Mouse (Mus musculus) MEL (cell line): ENCODE data around the gene Pdlim5. TPM values are rescaled to one million over a fixed set of nuclear protein-coding genes. Genes with fewer than 3 reads are reported as not detected.

Experiments used
- DNase-seq: peaks from one replicate; pipeline ENCODE4 v3.0.0; 2011; ENCODE audit warnings: low read depth, low spot score
- H3K27ac ChIP-seq: 2 replicates; pipeline ENCODE4 v1.5.1; 2012; ENCODE audit warnings: low read depth, mild to moderate bottlenecking, control low read depth, low read length, moderate library complexity; ENCODE audit not compliant: control insufficient read depth
- H3K27me3 ChIP-seq, 2 experiments: fragments of 150-350 bp in 1 of 2; sonication (generic) in 1 of 2; 2 replicates each; pipeline ENCODE4 v1.6.1; 2012; ENCODE audit warnings: low read length in 2 of 2, mild to moderate bottlenecking in 2 of 2, improper control_type of control experiment in 1 of 2, moderate library complexity in 1 of 2; ENCODE audit not compliant: insufficient read depth in 2 of 2, control insufficient read depth in 1 of 2
- H3K36me3 ChIP-seq, 2 experiments: 2 replicates each; pipeline ENCODE4 v1.6.1; 2012 to 2014; ENCODE audit warnings: low read length in 2 of 2, improper control_type of control experiment in 1 of 2, inconsistent platforms in 1 of 2, mild to moderate bottlenecking in 1 of 2; ENCODE audit not compliant: insufficient read depth in 2 of 2, control insufficient read depth in 1 of 2
- H3K4me1 ChIP-seq, 2 experiments: fragments of 150-350 bp in 1 of 2; sonication (generic) in 1 of 2; 2 replicates each; pipeline ENCODE4 v1.6.1; 2012; ENCODE audit warnings: low read length in 2 of 2, improper control_type of control experiment in 1 of 2, mild to moderate bottlenecking in 1 of 2; ENCODE audit not compliant: insufficient read depth in 2 of 2, control insufficient read depth in 1 of 2
- H3K4me3 ChIP-seq, 2 experiments: fragments of 150-350 bp in 1 of 2; sonication (generic) in 1 of 2; 2 replicates each; pipeline ENCODE4 v1.5.1; 2012; ENCODE audit warnings: low read depth in 2 of 2, low read length in 2 of 2, mild to moderate bottlenecking in 2 of 2, moderate library complexity in 2 of 2, control low read depth in 1 of 2, improper control_type of control experiment in 1 of 2; ENCODE audit not compliant: control insufficient read depth in 1 of 2, insufficient read depth in 1 of 2
- H3K79me2 ChIP-seq: 2 replicates; pipeline ENCODE4 v1.6.1; 2012; ENCODE audit warnings: mild to moderate bottlenecking, low read length, moderate library complexity; ENCODE audit not compliant: control insufficient read depth, poor library complexity, insufficient read depth
- H3K9ac ChIP-seq: 2 replicates; pipeline ENCODE4 v1.6.1; 2012; ENCODE audit warnings: low read depth, mild to moderate bottlenecking, control low read depth, low read length, moderate library complexity; ENCODE audit not compliant: control insufficient read depth, poor library complexity, severe bottlenecking
- H3K9me3 ChIP-seq: fragments of 150-350 bp; sonication (generic); replicated peaks from 2 replicates; pipeline ENCODE4 v1.6.1; 2012; ENCODE audit warnings: mild to moderate bottlenecking, low read length, improper control_type of control experiment, moderate library complexity; ENCODE audit not compliant: insufficient read depth
- BHLHE40 ChIP-seq: IDR thresholded peaks from 2 replicates; pipeline ENCODE4 v1.6.1; 2012; ENCODE audit warnings: low read depth, mild to moderate bottlenecking, inconsistent platforms, low read length, improper control_type of control experiment, borderline replicate concordance
- CHD2 ChIP-seq: IDR thresholded peaks from 2 replicates; pipeline ENCODE4 v1.6.1; 2011; ENCODE audit warnings: low read length, improper control_type of control experiment
- CTCF ChIP-seq, 3 experiments: IDR thresholded peaks in 2 of 3; conservative IDR thresholded peaks in 1 of 3; 2 replicates each; pipeline ENCODE4 v1.5.1; 2011 to 2012; ENCODE audit warnings: low read length in 3 of 3, low read depth in 2 of 3, mild to moderate bottlenecking in 2 of 3, improper control_type of control experiment in 1 of 3, inconsistent platforms in 1 of 3, mixed read lengths in 1 of 3, moderate library complexity in 1 of 3; ENCODE audit not compliant: control insufficient read depth in 1 of 3, insufficient read depth in 1 of 3, poor library complexity in 1 of 3, severe bottlenecking in 1 of 3
- ETS1 ChIP-seq: IDR thresholded peaks from 2 replicates; pipeline ENCODE4 v1.6.1; 2012; ENCODE audit warnings: low read depth, mild to moderate bottlenecking, inconsistent platforms, low read length, improper control_type of control experiment, moderate library complexity
- JUND ChIP-seq: IDR thresholded peaks from 2 replicates; pipeline ENCODE4 v1.6.1; 2011; ENCODE audit warnings: low read depth, mild to moderate bottlenecking, improper control_type of control experiment, low read length
- KAT2A ChIP-seq: conservative IDR thresholded peaks from 2 replicates; pipeline ENCODE4 v1.6.1; 2012; ENCODE audit warnings: low read depth, low read length, improper control_type of control experiment, inconsistent platforms
- MAFK ChIP-seq: IDR thresholded peaks from 2 replicates; pipeline ENCODE4 v1.6.1; 2011; ENCODE audit warnings: low read depth, mild to moderate bottlenecking, low read length, improper control_type of control experiment, borderline replicate concordance
- MAX ChIP-seq: IDR thresholded peaks from 2 replicates; pipeline ENCODE4 v1.6.1; 2011; ENCODE audit warnings: low read length, improper control_type of control experiment
- MAZ ChIP-seq: IDR thresholded peaks from 2 replicates; pipeline ENCODE4 v1.6.1; 2012; ENCODE audit warnings: low read depth, mild to moderate bottlenecking, inconsistent platforms, low read length, improper control_type of control experiment
- MXI1 ChIP-seq: IDR thresholded peaks from 2 replicates; pipeline ENCODE4 v1.6.1; 2011; ENCODE audit warnings: mild to moderate bottlenecking, low read depth, low read length, improper control_type of control experiment
- MYC ChIP-seq: IDR thresholded peaks from 2 replicates; pipeline ENCODE4 v1.6.1; 2011; ENCODE audit warnings: low read depth, mild to moderate bottlenecking, low read length, improper control_type of control experiment, moderate library complexity
- NELFE ChIP-seq: IDR thresholded peaks from 2 replicates; pipeline ENCODE4 v1.6.1; 2011; ENCODE audit warnings: low read depth, low read length, improper control_type of control experiment
- NRF1 ChIP-seq: IDR thresholded peaks from 2 replicates; pipeline ENCODE4 v1.6.1; 2014; ENCODE audit warnings: low read depth, mild to moderate bottlenecking, inconsistent platforms, low read length, improper control_type of control experiment, moderate library complexity; ENCODE audit not compliant: poor library complexity, insufficient read depth, severe bottlenecking
- RAD21 ChIP-seq: IDR thresholded peaks from 2 replicates; pipeline ENCODE4 v1.6.1; 2011; ENCODE audit warnings: mild to moderate bottlenecking, low read depth, low read length, improper control_type of control experiment
- RCOR1 ChIP-seq: IDR thresholded peaks from 2 replicates; pipeline ENCODE4 v1.6.1; 2012; ENCODE audit warnings: low read depth, mild to moderate bottlenecking, inconsistent platforms, low read length, improper control_type of control experiment
- SIN3A ChIP-seq: IDR thresholded peaks from 2 replicates; pipeline ENCODE4 v1.6.1; 2012; ENCODE audit warnings: low read length, improper control_type of control experiment, inconsistent platforms
- TBP ChIP-seq: IDR thresholded peaks from 2 replicates; pipeline ENCODE4 v1.8.0; 2011; ENCODE audit warnings: low read depth, low read length, improper control_type of control experiment
- TCF12 ChIP-seq: IDR thresholded peaks from 2 replicates; pipeline ENCODE4 v1.6.1; 2014; ENCODE audit warnings: low read depth, mild to moderate bottlenecking, inconsistent platforms, low read length, improper control_type of control experiment, moderate library complexity
- ZKSCAN1 ChIP-seq: IDR thresholded peaks from 2 replicates; pipeline ENCODE4 v1.6.1; 2012; ENCODE audit warnings: low read depth, mild to moderate bottlenecking, inconsistent platforms, low read length, improper control_type of control experiment, moderate library complexity
- ZMIZ1 ChIP-seq: IDR thresholded peaks from 2 replicates; pipeline ENCODE4 v1.6.1; 2012; ENCODE audit warnings: low read depth, mild to moderate bottlenecking, inconsistent platforms, low read length, improper control_type of control experiment, moderate library complexity
- ZNF384 ChIP-seq: IDR thresholded peaks from 2 replicates; pipeline ENCODE4 v1.6.1; 2012; ENCODE audit warnings: low read depth, mild to moderate bottlenecking, inconsistent platforms, low read length, improper control_type of control experiment
- polyA plus RNA-seq, 2 experiments: library from polyadenylated mRNA; stranded (reverse) in 1 of 2; unstranded in 1 of 2; fragments of >175 nt in 1 of 2; fragments of >200 nt in 1 of 2; gene quantifications; 2 replicates each; pipeline versions ENCODE4 v1.2.1 to v1.2.4; 2012; ENCODE audit warnings: low replicate concordance in 2 of 2, low read depth in 1 of 2; ENCODE audit not compliant: insufficient read length in 2 of 2, insufficient read depth in 1 of 2, missing spikeins in 1 of 2
- total RNA-seq: library from RNA; depleted of rRNA; stranded (reverse); fragments of 300-350 nt; gene quantifications from 2 replicates; pipeline ENCODE4 v1.2.3, GENCODE M21; 2012

The Pdlim5 gene
- total and polyA plus RNA-seq, 3 experiments = 8.7 to 9.9 TPM; not detected in 1

GRCm38 (mm10) chr3:142443006-142443709 lies 47.7 kb upstream of the Pdlim5 start (continued):
- TF ChIP-seq ZMIZ1 (no peak), CHD2 (no peak), TBP (no peak), TCF12 (no peak), ETS1 (no peak), ZNF384 (peak; percentile 93), MAZ (no peak), RAD21 (peak; percentile 75), CTCF (IDR thresholded peaks at IDR 0.05 in 2 of 3, conservative IDR thresholded peaks at IDR 0.05 in 1 of 3; ENCODE audit: control insufficient read depth in 1 of 3, insufficient read depth in 1 of 3, low read depth in 2 of 3, low read length in 3 of 3, poor library complexity in 1 of 3, severe bottlenecking in 1 of 3) (peak; percentile 80 to 89 (median 85))

GRCm38 (mm10) chr3:142442161-142442560 lies 46.7 kb upstream of the Pdlim5 start:
- Histone ChIP-seq H3K9ac (no peak overlapping the region), H3K4me3 (no peak overlapping the region), H3K9me3 (no peaks in the 10 kb centered on the region), H3K27me3 (no peaks in the 10 kb centered on the region), H3K79me2 (no peaks in the 10 kb centered on the region), H3K36me3 (peaks cover 0 to 2% of the 10 kb centered on the region in 2 experiments; a peak in 1 of 4 replicates), H3K27ac (no peak overlapping the region), H3K4me1 (peaks cover 0 to 2% of the 10 kb centered on the region in 2 experiments; a peak in 1 of 4 replicates)
- TF ChIP-seq KAT2A (no peak), MAFK (no peak), JUND (no peak), RAD21 (no peak), MXI1 (no peak), BHLHE40 (no peak), ZKSCAN1 (no peak), NRF1 (no peak), MYC (no peak), RCOR1 (no peak), SIN3A (no peak), MAX (no peak), NELFE (no peak), CTCF (IDR thresholded peaks at IDR 0.05 in 2 of 3, conservative IDR thresholded peaks at IDR 0.05 in 1 of 3; ENCODE audit: control insufficient read depth in 1 of 3, insufficient read depth in 1 of 3, low read depth in 2 of 3, low read length in 3 of 3, poor library complexity in 1 of 3, severe bottlenecking in 1 of 3) (no peak)
- DNase-seq = no peak
